Mouse (Mus musculus): ENCODE data around the gene Gm9913.

Gm9913 gene

DNA sequence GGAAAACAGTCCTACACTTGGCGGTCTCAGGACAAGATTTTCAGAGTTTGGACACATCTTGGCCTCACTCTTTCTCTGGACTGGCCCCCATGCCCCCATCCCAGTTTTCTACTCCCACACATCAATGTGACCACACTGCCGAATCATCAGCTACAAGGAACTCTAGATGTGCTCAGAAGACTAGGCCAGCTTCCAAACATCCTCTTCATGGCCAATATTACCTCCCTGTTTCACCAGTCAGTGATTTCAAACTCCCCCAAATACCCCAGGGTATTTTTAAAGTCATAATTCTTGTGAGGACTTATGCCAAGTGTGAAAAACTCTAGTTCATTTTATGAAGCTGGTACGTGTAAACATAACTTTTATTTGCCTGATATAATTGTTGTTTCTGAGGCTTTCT lies 40.1 kb downstream of the Gm9913 start:
- no peak for DNase-seq (ENCODE audit: low read depth in 2 of 2, low spot score in 2 of 2)

GRCm38 (mm10) chr2:125548806-125549578 lies 44.1 kb downstream of the Gm9913 start:
- DNase-seq (ENCODE audit: low read depth in 2 of 2, low spot score in 2 of 2): no peak

DNA sequence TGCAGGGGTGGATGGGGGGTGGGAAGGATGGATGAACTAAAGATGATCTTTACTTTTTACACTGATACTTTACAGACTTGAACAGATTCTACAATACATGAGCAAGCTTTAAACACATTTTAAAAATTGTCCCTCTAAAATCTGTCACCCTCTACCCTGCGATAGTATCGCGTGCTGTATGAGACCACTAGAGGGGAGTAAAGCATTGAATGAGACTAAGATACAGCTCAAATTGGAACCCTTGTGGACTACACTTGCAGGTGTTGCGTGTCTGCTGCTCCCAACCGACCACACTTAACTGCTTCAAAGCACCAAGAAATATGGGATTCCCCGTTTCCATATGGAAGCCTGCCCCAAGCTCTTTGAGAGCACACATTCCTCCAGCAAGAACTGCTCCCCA lies 50.9 kb downstream of the Gm9913 start:
- no peak for DNase-seq (ENCODE audit: low read depth in 2 of 2, low spot score in 2 of 2)

All from CD8-positive naive resting alpha-beta T cell, adult 2 months (primary cell).